Mouse (Mus musculus) frontal cortex, postnatal 10 days (tissue): ENCODE results near the gene Dlx4.

ENCODE experiments used
- DNase-seq, 2 experiments: peaks; one replicate each; pipeline ENCODE4 v3.0.0; 2022; ENCODE audit warnings: low spot score in 2 of 2, mixed read lengths in 1 of 2

The Dlx4 gene

DNA sequence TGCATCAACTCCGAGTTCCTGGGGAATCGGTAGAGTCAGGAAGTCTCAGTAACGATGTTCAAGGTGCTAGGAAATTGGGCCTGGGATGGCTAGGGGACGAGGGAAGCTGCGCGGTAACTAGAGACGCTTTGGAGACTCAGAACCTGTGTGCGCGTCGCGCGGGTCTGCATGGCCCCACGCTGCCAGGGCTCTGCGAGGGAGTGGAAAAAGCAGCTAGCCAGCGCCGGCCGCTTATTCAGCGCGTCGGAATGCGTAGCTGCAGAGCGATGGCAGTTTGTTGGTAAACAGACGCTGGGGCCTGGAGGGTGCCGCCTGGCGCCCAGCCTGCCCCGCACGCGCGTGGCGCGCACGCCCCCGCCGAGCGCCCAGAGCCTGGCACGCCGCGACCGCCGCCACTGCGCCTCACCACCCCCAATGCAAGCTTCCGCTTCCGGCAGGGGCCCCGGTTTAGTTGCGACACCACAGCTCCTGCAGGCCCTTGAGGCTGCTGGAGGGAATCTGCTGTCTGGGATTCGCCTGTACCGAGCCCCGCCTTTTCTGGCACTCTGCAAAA, at the start of gene Dlx4:
Gene Dlx4 (minus strand): TSS at position 413 of the 553 bp plus-strand sequence.
- no peak for DNase-seq

GRCm38 (mm10) chr11:95189863-95190262, 43.8 kb upstream of the Dlx4 start:
- DNase-seq = no peak

DNA sequence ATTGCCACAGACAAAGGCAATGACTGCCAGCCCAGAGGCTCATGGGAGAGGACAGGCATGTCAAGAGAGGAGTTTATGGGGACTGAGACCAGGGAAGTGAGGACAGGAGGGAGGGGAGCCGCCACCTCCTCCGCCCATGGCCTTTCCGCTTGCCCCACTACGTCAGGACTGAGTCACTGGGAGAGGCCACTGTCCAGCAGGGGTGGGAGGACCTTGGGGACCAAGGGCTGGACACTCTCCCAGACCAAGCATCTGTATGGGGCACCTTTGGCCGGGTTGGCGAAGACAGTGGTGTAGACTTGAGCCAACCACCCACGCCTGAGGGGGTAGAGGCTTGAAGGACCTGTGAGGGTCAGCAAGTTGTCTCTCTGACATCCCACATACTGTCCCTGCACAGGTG, 40.8 kb upstream of the Dlx4 start:
- DNase-seq = no peak

DNA sequence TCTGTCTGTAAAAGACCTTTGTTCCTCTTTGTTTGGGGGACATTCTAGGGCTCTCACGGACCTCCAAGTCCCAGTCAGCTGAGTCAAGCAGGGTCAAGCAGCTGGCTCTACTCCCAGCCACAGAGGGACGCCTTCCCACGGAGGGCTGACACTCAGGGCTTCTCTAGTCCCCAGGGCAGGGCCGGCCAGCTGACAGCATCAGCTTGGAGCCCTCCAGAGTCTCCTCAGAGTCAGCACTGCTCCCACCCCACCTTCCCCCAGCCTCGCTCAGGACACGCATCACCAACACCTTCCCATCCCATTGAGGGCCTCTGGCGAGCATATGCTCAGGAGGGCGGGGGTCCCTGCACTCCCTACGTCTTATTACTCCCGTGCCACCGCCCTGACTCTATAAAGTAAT, 39.6 kb upstream of the Dlx4 start:
- no peak for DNase-seq

DNA sequence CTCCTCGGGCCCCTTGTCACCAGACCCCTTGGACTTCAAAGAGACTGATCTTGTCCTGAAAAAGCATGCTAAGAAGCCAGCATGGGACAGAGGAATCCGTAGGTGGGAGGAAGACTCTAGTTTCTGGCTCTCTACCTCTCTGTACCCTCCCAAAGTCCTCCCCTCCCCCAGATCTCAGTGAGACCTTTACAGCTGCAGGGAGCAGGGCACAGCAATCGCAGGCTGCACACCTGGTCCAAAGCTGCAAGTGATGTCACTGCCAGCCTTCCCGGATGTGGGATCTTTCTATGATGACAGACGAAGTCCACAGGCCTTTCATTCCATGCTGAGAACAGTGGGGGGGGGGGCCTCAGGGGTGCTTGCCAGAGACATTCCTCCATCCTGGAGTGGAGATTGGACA, 38.5 kb upstream of the Dlx4 start:
- no peak for DNase-seq

- DNase-seq = no peak
These were observed 33.2 kb upstream of the Dlx4 start for GRCm38 (mm10) chr11:95179311-95179710.

- DNase-seq = no peak
These were observed 19.8 kb upstream of the Dlx4 start for GRCm38 (mm10) chr11:95165857-95166256.

GRCm38 (mm10) chr11:95161708-95162107, 15.6 kb upstream of the Dlx4 start:
- DNase-seq = no peak

DNA sequence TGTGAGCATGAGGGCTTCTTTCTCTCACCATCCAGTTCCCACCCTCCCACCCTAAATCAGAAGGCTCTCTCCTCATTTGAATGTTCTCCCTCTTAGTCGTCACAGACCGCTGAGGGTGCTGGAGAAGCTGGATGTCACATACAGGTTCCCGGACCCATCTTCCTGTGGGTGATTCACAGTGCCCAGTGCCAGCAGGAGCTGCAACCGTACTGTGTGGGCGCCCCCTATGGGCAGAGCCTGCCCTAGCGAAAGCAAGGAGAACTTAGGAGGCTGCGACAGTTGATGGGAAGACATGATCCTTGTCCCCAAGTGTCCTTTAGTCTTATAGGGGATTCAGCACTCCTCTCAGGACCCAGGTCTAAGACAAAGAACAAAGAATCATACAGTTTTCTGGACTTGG, 14.6 kb upstream of the Dlx4 start:
- no peak for DNase-seq

- no peak for DNase-seq
These were observed 13.8 kb upstream of the Dlx4 start for GRCm38 (mm10) chr11:95159763-95160371.

DNA sequence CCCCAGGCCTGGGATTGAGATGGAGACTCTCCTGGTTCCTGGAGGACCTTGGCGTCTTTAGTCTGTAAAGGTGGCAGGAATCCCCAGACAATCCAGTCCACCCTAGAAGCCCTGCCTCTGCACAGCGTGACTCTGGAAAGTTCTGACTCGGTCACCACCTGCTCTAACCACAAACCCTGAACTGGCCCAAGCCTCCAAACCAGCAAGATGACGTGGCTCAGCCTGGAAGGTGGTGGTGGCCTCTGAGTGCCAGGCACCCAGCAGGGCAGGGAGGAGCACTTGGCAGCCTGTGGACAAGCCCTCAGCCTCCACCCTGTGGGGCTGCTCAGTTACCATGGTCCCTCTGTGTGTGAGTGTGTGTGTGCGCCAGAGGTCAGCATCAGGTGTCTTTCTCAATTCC, 11.8 kb upstream of the Dlx4 start:
- no peak for DNase-seq

GRCm38 (mm10) chr11:95157356-95157755, 11.3 kb upstream of the Dlx4 start:
- DNase-seq = no peak

DNA sequence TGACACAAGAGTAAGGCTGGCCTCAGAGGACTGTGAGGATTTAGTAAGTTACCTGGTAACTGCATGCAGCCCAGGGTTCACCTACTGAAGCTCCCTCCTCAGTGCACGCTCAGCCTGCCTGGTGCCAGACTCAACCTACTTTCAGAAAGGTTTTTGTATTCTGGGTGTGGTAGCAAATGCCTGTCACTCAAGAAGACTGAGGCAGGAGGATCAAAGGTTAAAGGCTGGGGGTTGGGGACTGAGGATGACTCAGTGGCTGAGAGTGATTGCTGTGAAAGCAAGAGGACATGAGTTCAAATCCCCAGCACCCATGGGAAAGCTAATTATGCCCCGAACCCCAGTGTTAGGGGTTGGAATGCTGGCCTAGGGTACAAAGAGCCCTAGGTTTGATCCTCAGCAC, 9.4 kb upstream of the Dlx4 start:
- no peak for DNase-seq

GRCm38 (mm10) chr11:95153681-95154080, 7.6 kb upstream of the Dlx4 start:
- no peak for DNase-seq

DNA sequence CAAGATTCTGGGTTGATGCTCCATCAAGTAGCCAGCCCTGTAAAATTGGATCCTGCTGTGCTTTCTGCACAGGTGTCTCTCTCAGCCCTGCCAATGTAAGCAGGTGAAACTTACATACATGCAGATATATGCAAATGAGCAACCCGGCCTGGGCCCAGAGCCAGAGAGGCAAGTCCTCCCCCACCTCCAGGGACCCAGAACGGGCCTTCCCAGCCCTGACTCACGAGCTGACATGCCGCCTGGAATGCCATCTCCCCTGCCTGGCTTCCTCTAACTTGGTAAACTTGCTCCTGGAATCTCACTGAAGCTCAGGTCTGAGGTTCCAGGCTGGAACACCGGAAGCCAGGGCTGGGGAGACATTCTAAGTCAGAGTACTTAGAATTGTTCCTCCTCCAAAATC, 7.1 kb upstream of the Dlx4 start:
- no peak for DNase-seq

DNA sequence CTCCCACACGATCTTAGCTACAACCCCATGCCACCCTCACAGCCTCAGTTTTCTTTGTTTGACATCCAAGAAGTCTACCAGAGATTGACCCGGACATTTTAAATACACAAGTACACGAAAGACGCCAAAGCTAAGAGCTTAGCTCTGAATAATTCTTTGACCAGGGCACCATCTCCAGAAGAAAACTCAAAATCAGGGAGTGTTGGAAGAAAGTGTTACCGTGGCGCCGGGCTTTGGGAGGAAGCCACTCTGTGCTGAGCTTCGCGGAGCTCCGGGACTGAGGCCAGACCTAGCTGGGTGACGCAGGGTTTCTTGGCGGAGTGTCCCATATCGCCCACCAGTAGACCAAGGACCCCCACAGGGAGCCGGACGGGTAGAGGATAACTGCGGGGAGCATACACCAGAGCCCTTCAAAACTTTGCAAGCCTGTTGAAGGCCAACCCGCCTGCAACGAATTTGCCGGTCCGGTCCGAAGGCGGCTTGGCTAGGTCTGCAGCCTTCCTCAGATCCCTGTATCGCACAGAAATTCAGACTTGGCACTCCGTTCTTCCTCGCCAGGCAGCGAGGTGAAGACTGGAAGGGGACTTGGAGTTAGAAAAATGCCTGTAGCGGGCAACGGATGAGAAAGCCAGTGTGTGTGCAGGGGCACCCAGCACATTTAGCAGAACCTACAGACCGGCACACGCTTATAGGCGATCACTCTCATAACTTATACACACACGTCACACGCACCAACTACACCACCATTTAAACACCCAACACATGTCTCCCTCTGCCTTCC, 4.4 kb upstream of the Dlx4 start:
- DNase-seq = no peak

- no peak for DNase-seq
These were observed 3.6 kb upstream of the Dlx4 start for GRCm38 (mm10) chr11:95149462-95150268.

- DNase-seq = no peak
These were observed 2.7 kb upstream of the Dlx4 start for GRCm38 (mm10) chr11:95148754-95149153.

- no peak for DNase-seq
These were observed 1.0 kb downstream of the Dlx4 start for GRCm38 (mm10) chr11:95144946-95145483.

DNA sequence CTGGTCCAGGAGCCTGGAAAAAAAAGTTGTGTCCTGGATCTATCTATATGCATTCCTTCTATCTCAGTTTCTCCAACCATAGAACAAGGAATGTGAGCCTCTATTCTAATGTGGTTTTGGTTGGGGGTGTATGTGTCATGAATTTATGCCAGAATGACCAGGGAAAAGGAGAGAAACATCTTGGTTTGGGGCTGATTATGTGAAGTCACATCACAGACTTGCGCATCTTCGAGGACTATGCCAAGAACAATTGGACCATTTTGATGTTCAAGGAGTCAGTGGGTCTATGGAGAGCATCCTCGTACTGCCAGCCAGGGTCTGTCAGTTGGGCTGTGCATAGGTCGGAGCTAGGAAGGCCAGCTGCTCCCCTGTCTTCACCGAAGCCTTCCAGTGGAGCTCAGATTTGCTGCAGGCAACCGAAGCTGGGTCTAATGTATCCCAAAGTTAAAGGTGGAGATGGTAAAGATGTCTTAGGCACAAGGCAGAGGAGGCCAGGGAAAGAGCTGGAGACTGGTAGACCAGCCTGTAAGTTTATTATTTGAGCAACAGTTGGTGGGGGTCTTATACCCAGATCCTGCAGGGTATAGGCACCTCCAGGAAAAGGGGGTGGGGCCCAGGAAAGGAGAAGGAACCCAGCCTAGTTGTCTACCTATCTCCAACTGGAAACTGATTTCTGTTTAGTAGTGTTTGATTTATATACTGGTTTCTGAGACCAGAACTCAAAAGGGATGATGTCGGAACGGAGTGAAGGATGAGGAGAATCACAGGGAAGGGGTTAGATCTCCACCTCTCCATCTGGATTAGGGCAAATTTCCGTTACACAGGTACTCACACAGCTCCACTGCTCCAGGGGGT, 1.7 kb downstream of the Dlx4 start:
- no peak for DNase-seq

- no peak for DNase-seq
These were observed 2.4 kb downstream of the Dlx4 start for GRCm38 (mm10) chr11:95143663-95144062.
